Mouse (Mus musculus) midbrain, embryonic 14.5 days (tissue): ENCODE results near the gene Nktr. TPM values are rescaled to one million over a fixed set of nuclear protein-coding genes. Genes with fewer than 3 reads are reported as not detected.

Source experiments
- ATAC-seq: fragments of 200-750 bp; cut with Nextera tagmentation; 2 replicates; pipeline ENCODE4 v1.8.0; 2017; ENCODE audit warnings: moderate number of reproducible peaks, moderate library complexity; ENCODE audit not compliant: low FRiP score, low TSS enrichment
- DNase-seq: peaks from one replicate; pipeline ENCODE4 v3.0.0-alpha.2; 2015
- H3K27ac ChIP-seq: fragments of 300-500 bp; sonication (generic); replicated peaks from 2 replicates; pipeline ENCODE4 v1.5.1; 2014; ENCODE audit warnings: mild to moderate bottlenecking, low read depth, low read length, moderate library complexity
- H3K27me3 ChIP-seq: fragments of 300-500 bp; sonication (generic); 2 replicates; pipeline ENCODE4 v1.6.1; 2014; ENCODE audit warnings: low read length, control low read depth, mixed read lengths; ENCODE audit not compliant: control insufficient read depth, insufficient read depth
- H3K36me3 ChIP-seq: fragments of 300-500 bp; sonication (generic); 2 replicates; pipeline ENCODE4 v1.6.1; 2014; ENCODE audit warnings: low read length, control low read depth; ENCODE audit not compliant: control insufficient read depth, insufficient read depth
- H3K4me1 ChIP-seq: fragments of 300-500 bp; sonication (generic); 2 replicates; pipeline ENCODE4 v1.6.1; 2014; ENCODE audit warnings: mild to moderate bottlenecking, antibody characterized with exemption, low read length, control low read depth; ENCODE audit not compliant: control insufficient read depth, insufficient read depth
- H3K4me2 ChIP-seq: fragments of 300-500 bp; sonication (generic); 2 replicates; pipeline ENCODE4 v1.6.1; 2014; ENCODE audit warnings: mild to moderate bottlenecking, low read length, moderate library complexity
- H3K4me3 ChIP-seq: fragments of 300-500 bp; sonication (generic); replicated peaks from 2 replicates; pipeline ENCODE4 v1.5.1; 2014; ENCODE audit warnings: low read depth, low read length
- H3K9ac ChIP-seq: fragments of 300-500 bp; sonication (generic); replicated peaks from 2 replicates; pipeline ENCODE4 v1.6.1; 2014; ENCODE audit warnings: mild to moderate bottlenecking, low read length, moderate library complexity
- H3K9me3 ChIP-seq: fragments of 300-500 bp; sonication (generic); 2 replicates; pipeline ENCODE4 v1.6.1; 2016; ENCODE audit warnings: low read length, control low read depth, mixed read lengths; ENCODE audit not compliant: control insufficient read depth
- WGBS: fragments of 180-500 bp; shearing (Covaris S2); extraction: QIAGEN DNeasy Blood & Tissue Kit; methylation state at CpG from one replicate; pipeline ENCODE4 v1.1.7; 2014; 5-methylcytosine and 5-hydroxymethylcytosine counted together
- polyA plus RNA-seq: library from polyadenylated mRNA; unstranded; fragments of >200 nt; fragmentation: Nextera tagmentation; extraction: Ambion mirVana; gene quantifications from 2 replicates; pipeline ENCODE4 v1.2.1, GENCODE M21; 2014

Nktr gene
- polyA plus RNA-seq, 1 experiment from 2014 or later, result 73.0 TPM

- H3K4me2 ChIP-seq, result no peak overlapping the region
- H3K4me3 ChIP-seq, result no peak overlapping the region
- H3K9me3 ChIP-seq, result no peaks in the 10 kb centered on the region
- H3K9ac ChIP-seq, result no peak overlapping the region
- ATAC-seq (peak; percentile 53), DNase-seq (peak; percentile 31)
- 100% methylated on average over 1 of the region's 1 CpGs for whole genome bisulfite sequencing
- H3K27me3 ChIP-seq, result no peaks in the 10 kb centered on the region
- peaks cover 38% of the 10 kb centered on the region for H3K36me3 ChIP-seq
- no peak overlapping the region for H3K27ac ChIP-seq
- H3K4me1 ChIP-seq, result no peaks in the 10 kb centered on the region
Observed at GRCm38 (mm10) chr9:121697150-121698049, 21.6 kb upstream of the Nktr start.

GRCm38 (mm10) chr9:121704261-121704645, 14.7 kb upstream of the Nktr start:
- WGBS, result 36% methylated on average over 11 of the region's 11 CpGs
- peaks cover 8% of the 10 kb centered on the region for H3K36me3 ChIP-seq
- ATAC-seq, result no peak

GRCm38 (mm10) chr9:121704646-121705625, 14.0 kb upstream of the Nktr start, which contains the start of gene Sec22c:
Sec22c (minus strand) TSS chr9:121705490.
- Histone ChIP-seq H3K36me3 (peaks cover 4% of the 10 kb centered on the region), H3K27me3 (no peaks in the 10 kb centered on the region)
- DNase-seq, result peak; percentile 92

More at GRCm38 (mm10) chr9:121704261-121704645, 14.7 kb upstream of the Nktr start:
- Histone ChIP-seq H3K27me3 (no peaks in the 10 kb centered on the region), H3K4me1 (peaks cover 14% of the 10 kb centered on the region), H3K9me3 (no peaks in the 10 kb centered on the region), H3K4me3 (peak overlapping the region; percentile 78), H3K4me2 (peak overlapping the region; percentile 97), H3K9ac (peak overlapping the region; percentile 82), H3K27ac (no peak overlapping the region)
- DNase-seq, result no peak

GRCm38 (mm10) chr9:121706029-121706675, 12.8 kb upstream of the Nktr start:
- H3K4me2 ChIP-seq, result no peak overlapping the region
- H3K4me3 ChIP-seq, result no peak overlapping the region
- WGBS, result 81% methylated on average over 6 of the region's 6 CpGs
- H3K4me1 ChIP-seq, result peaks cover 19% of the 10 kb centered on the region
- H3K36me3 ChIP-seq, result no peaks in the 10 kb centered on the region
- H3K27me3 ChIP-seq, result no peaks in the 10 kb centered on the region
- no peaks in the 10 kb centered on the region for H3K9me3 ChIP-seq
- H3K27ac ChIP-seq, result no peak overlapping the region
- no peak for DNase-seq
- no peak for ATAC-seq
- no peak overlapping the region for H3K9ac ChIP-seq

More at GRCm38 (mm10) chr9:121704646-121705625, 14.0 kb upstream of the Nktr start, which contains the start of gene Sec22c:
- no peaks in the 10 kb centered on the region for H3K9me3 ChIP-seq
- under 1% methylated on average over 69 of the region's 69 CpGs for WGBS
- H3K4me1 ChIP-seq, result peaks cover 14% of the 10 kb centered on the region
- H3K4me3 ChIP-seq, result peak within 1 kb of the TSS; percentile 78
- H3K27ac ChIP-seq, result peak within 1 kb of the TSS; percentile 83
- peak; percentile 98 for ATAC-seq
- peak within 1 kb of the TSS; percentile 97 for H3K4me2 ChIP-seq
- H3K9ac ChIP-seq, result peak within 1 kb of the TSS; percentile 82

DNA sequence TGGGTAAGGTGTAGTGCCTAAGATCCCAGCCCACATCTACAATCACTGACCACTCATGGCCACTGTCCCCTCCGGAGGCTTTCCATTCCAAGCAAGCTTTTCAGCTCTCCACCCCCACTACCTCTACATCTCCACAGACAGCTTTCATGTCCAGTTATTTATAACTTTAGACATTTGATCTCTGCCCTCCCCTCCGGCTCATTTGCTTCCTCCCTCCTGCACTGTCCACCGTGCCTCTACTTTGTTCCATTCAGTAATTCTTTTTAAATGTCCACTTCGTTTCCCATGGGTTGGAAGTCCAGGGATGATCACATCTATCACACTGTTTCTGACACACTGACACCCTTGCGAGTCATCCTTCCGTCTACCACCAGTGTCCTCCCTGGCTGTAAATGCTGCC, 11.2 kb upstream of the Nktr start:
- Histone ChIP-seq H3K4me3 (no peak overlapping the region), H3K9me3 (no peaks in the 10 kb centered on the region), H3K4me1 (peaks cover 24% of the 10 kb centered on the region), H3K27me3 (no peaks in the 10 kb centered on the region), H3K9ac (no peak overlapping the region), H3K4me2 (no peak overlapping the region), H3K27ac (no peak overlapping the region), H3K36me3 (peaks cover 6% of the 10 kb centered on the region)
- DNase-seq (no peak), ATAC-seq (no peak)
- WGBS, result 76% methylated on average over 6 of the region's 6 CpGs

GRCm38 (mm10) chr9:121708506-121709486, 10.2 kb upstream of the Nktr start:
- Histone ChIP-seq H3K27me3 (no peaks in the 10 kb centered on the region), H3K9me3 (no peaks in the 10 kb centered on the region), H3K4me3 (no peak overlapping the region), H3K9ac (no peak overlapping the region), H3K36me3 (peaks cover 14% of the 10 kb centered on the region), H3K27ac (no peak overlapping the region), H3K4me2 (no peak overlapping the region), H3K4me1 (peaks cover 22% of the 10 kb centered on the region)
- WGBS, result 67% methylated on average over 7 of the region's 7 CpGs
- no peak for ATAC-seq
- DNase-seq, result no peak

GRCm38 (mm10) chr9:121709898-121710583, 8.9 kb upstream of the Nktr start, which contains the start of gene Ss18l2:
Ss18l2 (plus strand) TSS chr9:121710329.
- no peaks in the 10 kb centered on the region for H3K9me3 ChIP-seq
- peak within 1 kb of the TSS; percentile 90 for H3K27ac ChIP-seq
- H3K4me3 ChIP-seq, result peak within 1 kb of the TSS; percentile 92
- peaks cover 16% of the 10 kb centered on the region for H3K4me1 ChIP-seq
- H3K27me3 ChIP-seq, result no peaks in the 10 kb centered on the region
- H3K36me3 ChIP-seq, result peaks cover 14% of the 10 kb centered on the region
- H3K9ac ChIP-seq, result peak within 1 kb of the TSS; percentile 93
- DNase-seq (peak; percentile 100), ATAC-seq (peak; percentile 100)
- WGBS, result 4% methylated on average over 37 of the region's 37 CpGs
- peak within 1 kb of the TSS; percentile 87 for H3K4me2 ChIP-seq
